Mouse (Mus musculus): ENCODE measurements around the gene Slc8b1. TPM values are rescaled to one million over a fixed set of nuclear protein-coding genes. Genes with fewer than 3 reads are reported as not detected.

Gene Slc8b1
- total and polyA plus RNA-seq, 3 experiments = 2.7 to 5.9 TPM; not detected in 1

DNA sequence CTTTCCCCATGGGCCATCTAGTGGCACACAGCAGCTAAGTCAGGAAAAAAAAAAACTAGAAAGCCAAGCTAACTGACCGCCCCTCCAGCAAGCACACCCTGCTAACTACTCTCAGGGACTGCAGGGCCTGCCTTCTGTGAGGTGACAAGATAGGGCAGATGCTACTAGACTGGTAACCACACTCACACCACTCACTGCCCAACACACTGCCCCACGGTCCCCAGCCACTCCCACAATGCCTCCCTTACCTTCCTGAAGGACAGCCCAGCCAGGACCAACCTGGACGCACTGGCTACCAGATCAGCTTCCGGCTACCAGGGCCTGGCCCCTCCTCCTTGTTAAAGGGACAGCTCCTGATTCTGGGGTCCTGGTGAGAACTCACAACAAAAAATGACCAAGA lies 43.9 kb upstream of the Slc8b1 start:
- Histone ChIP-seq H3K27ac (ENCODE audit: control insufficient read depth, low read depth, low read length) (no peak overlapping the region), H3K4me3 (ENCODE audit: control insufficient read depth in 1 of 2, insufficient read depth in 1 of 2, low read depth in 2 of 2, low read length in 2 of 2) (peak overlapping the region; percentile 40 to 42), H3K9ac (ENCODE audit: control insufficient read depth, low read depth, low read length, poor library complexity, severe bottlenecking) (peak overlapping the region; percentile 25), H3K36me3 (ENCODE audit: control insufficient read depth in 1 of 2, insufficient read depth in 2 of 2, low read length in 2 of 2) (peaks cover 0 to 5% of the 10 kb centered on the region in 2 experiments; a peak in 2 of 4 replicates), H3K79me2 (ENCODE audit: control insufficient read depth, insufficient read depth, low read length, poor library complexity) (no peaks in the 10 kb centered on the region), H3K9me3 (replicated peaks; ENCODE audit: insufficient read depth, low read length) (no peaks in the 10 kb centered on the region), H3K4me1 (ENCODE audit: control insufficient read depth in 1 of 2, insufficient read depth in 2 of 2, low read length in 2 of 2) (peaks cover 4 to 14% of the 10 kb centered on the region in 2 experiments), H3K27me3 (ENCODE audit: control insufficient read depth in 1 of 2, insufficient read depth in 2 of 2, low read length in 2 of 2) (no peaks in the 10 kb centered on the region)
- no peak for DNase-seq (ENCODE audit: low read depth, low spot score)
- TF ChIP-seq ETS1 (IDR thresholded peaks at IDR 0.05; ENCODE audit: low read depth, low read length) (no peak), GABPA (IDR thresholded peaks at IDR 0.05; ENCODE audit: low read depth, low read length) (no peak), MYC (IDR thresholded peaks at IDR 0.05; ENCODE audit: low read depth, low read length) (no peak), UBTF (IDR thresholded peaks at IDR 0.05; ENCODE audit: borderline replicate concordance, insufficient read depth, low read depth, low read length) (no peak), ELF1 (IDR thresholded peaks at IDR 0.05; ENCODE audit: low read depth, low read length) (0 out of 2 replicates have a peak, but pooled peaks have one; percentile 19), ZNF384 (IDR thresholded peaks at IDR 0.05; ENCODE audit: low read depth, low read length) (0 out of 2 replicates have a peak, but pooled peaks have one; percentile 11), POLR2AphosphoS5 (IDR thresholded peaks at IDR 0.05; ENCODE audit: borderline replicate concordance, low read depth, low read length) (no peak)

DNA sequence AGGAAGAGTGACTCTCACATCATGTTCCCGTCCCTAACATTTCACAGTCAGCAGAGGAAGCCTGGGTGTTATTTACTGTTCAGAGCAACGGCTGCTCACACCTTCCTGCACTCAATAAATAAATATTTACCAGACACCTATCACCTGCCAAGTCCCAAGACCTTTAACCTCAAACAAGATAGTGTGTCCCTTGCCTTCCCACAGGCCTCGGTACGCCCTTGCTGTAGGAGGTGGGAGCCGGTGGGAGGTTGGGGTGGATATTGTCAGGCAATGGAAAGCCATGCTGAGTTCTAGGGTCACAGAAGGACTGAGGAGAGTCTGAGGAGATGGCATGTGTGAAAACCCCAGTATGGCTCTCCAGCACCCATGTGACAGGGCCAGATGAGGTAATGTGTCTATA lies 42.6 kb upstream of the Slc8b1 start:
- TF ChIP-seq EP300 (IDR thresholded peaks at IDR 0.05; ENCODE audit: low read depth in 1 of 2, low read length in 2 of 2) = no peak
- no peak for TF ChIP-seq TCF12 (IDR thresholded peaks at IDR 0.05; ENCODE audit: low read depth, low read length)
- no peak for TF ChIP-seq JUND (IDR thresholded peaks at IDR 0.05; ENCODE audit: low read depth, low read length)
- no peak for TF ChIP-seq ZNF384 (IDR thresholded peaks at IDR 0.05; ENCODE audit: low read depth, low read length)
- no peak for TF ChIP-seq BHLHE40 (IDR thresholded peaks at IDR 0.05; ENCODE audit: borderline replicate concordance, low read depth, low read length)
- no peak for TF ChIP-seq MAX (IDR thresholded peaks at IDR 0.05; ENCODE audit: low read length)
- no peak for TF ChIP-seq ZKSCAN1 (IDR thresholded peaks at IDR 0.05; ENCODE audit: low read depth, low read length)
- TF ChIP-seq USF1 (IDR thresholded peaks at IDR 0.05; ENCODE audit: low read depth, low read length) = no peak
- no peak for TF ChIP-seq SIN3A (IDR thresholded peaks at IDR 0.05; ENCODE audit: low read length)
- TF ChIP-seq CHD1 (IDR thresholded peaks at IDR 0.05; ENCODE audit: low read depth, low read length) = no peak
- no peak for TF ChIP-seq SMC3 (IDR thresholded peaks at IDR 0.05; ENCODE audit: low read depth, low read length)
- no peak for TF ChIP-seq MAFK (IDR thresholded peaks at IDR 0.05; ENCODE audit: borderline replicate concordance, low read depth, low read length)
- no peak for TF ChIP-seq MAZ (IDR thresholded peaks at IDR 0.05; ENCODE audit: low read depth, low read length)
- no peak for TF ChIP-seq UBTF (IDR thresholded peaks at IDR 0.05; ENCODE audit: borderline replicate concordance, insufficient read depth, low read depth, low read length)
- TF ChIP-seq NELFE (IDR thresholded peaks at IDR 0.05; ENCODE audit: low read depth, low read length) = no peak
- no peak for TF ChIP-seq NRF1 (IDR thresholded peaks at IDR 0.05; ENCODE audit: insufficient read depth, low read depth, low read length, poor library complexity, severe bottlenecking)
- TF ChIP-seq MXI1 (IDR thresholded peaks at IDR 0.05; ENCODE audit: low read depth, low read length) = no peak
- TF ChIP-seq HCFC1 (IDR thresholded peaks at IDR 0.05; ENCODE audit: low read depth, low read length) = no peak
- TF ChIP-seq RCOR1 (IDR thresholded peaks at IDR 0.05; ENCODE audit: low read depth, low read length) = no peak
- Histone ChIP-seq H3K27ac (ENCODE audit: control insufficient read depth, low read depth, low read length) (no peak overlapping the region), H3K36me3 (ENCODE audit: control insufficient read depth in 1 of 2, insufficient read depth in 2 of 2, low read length in 2 of 2) (peaks cover 0 to 5% of the 10 kb centered on the region in 2 experiments; a peak in 2 of 4 replicates), H3K9me3 (replicated peaks; ENCODE audit: insufficient read depth, low read length) (no peaks in the 10 kb centered on the region), H3K27me3 (ENCODE audit: control insufficient read depth in 1 of 2, insufficient read depth in 2 of 2, low read length in 2 of 2) (no peaks in the 10 kb centered on the region), H3K9ac (ENCODE audit: control insufficient read depth, low read depth, low read length, poor library complexity, severe bottlenecking) (no peak overlapping the region), H3K4me1 (ENCODE audit: control insufficient read depth in 1 of 2, insufficient read depth in 2 of 2, low read length in 2 of 2) (peaks cover 7 to 14% of the 10 kb centered on the region in 2 experiments), H3K79me2 (ENCODE audit: control insufficient read depth, insufficient read depth, low read length, poor library complexity) (no peaks in the 10 kb centered on the region), H3K4me3 (ENCODE audit: control insufficient read depth in 1 of 2, insufficient read depth in 1 of 2, low read depth in 2 of 2, low read length in 2 of 2) (no peak overlapping the region)
- DNase-seq (ENCODE audit: low read depth, low spot score) = no peak
